Mouse (Mus musculus) hindbrain, embryonic 16.5 days (tissue): ENCODE measurements at regions not wholly inside any gene's neighbourhood (a gene's known extent, or its start where the extent isn't known, plus 50 kb on each side); places are given as distances from the start of the nearest gene placed in this dataset.

Experiments used
- ATAC-seq: fragments of 200-750 bp; cut with Nextera tagmentation; 2 replicates; pipeline ENCODE4 v1.8.0; 2017; ENCODE audit warnings: moderate TSS enrichment, moderate library complexity
- H3K27ac ChIP-seq: fragments of 300-500 bp; sonication (generic); 2 replicates; pipeline ENCODE4 v1.5.1; 2014; ENCODE audit warnings: low read depth, mild to moderate bottlenecking, control low read depth, low read length, moderate library complexity
- H3K27me3 ChIP-seq: fragments of 300-500 bp; sonication (generic); replicated peaks from 2 replicates; pipeline ENCODE4 v1.6.1; 2014; ENCODE audit warnings: low read length; ENCODE audit not compliant: control insufficient read depth, insufficient read depth
- H3K36me3 ChIP-seq: fragments of 300-500 bp; sonication (generic); 2 replicates; pipeline ENCODE4 v1.6.1; 2014; ENCODE audit warnings: mild to moderate bottlenecking, low read length, moderate library complexity, mixed read lengths; ENCODE audit not compliant: control insufficient read depth, insufficient read depth
- H3K4me1 ChIP-seq: fragments of 300-500 bp; sonication (generic); 2 replicates; pipeline ENCODE4 v1.6.1; 2014; ENCODE audit warnings: low read depth, low read length; ENCODE audit not compliant: control insufficient read depth, insufficient read depth
- H3K4me2 ChIP-seq: fragments of 300-500 bp; sonication (generic); 2 replicates; pipeline ENCODE4 v1.6.1; 2014; ENCODE audit warnings: mild to moderate bottlenecking, low read length, control low read depth, moderate library complexity
- H3K4me3 ChIP-seq: fragments of 300-500 bp; sonication (generic); 2 replicates; pipeline ENCODE4 v1.5.1; 2014; ENCODE audit warnings: mild to moderate bottlenecking, low read length, control low read depth, moderate library complexity
- H3K9ac ChIP-seq: fragments of 300-500 bp; sonication (generic); 2 replicates; pipeline ENCODE4 v1.6.1; 2014; ENCODE audit warnings: low read depth, mild to moderate bottlenecking, control low read depth, low read length, moderate library complexity
- H3K9me3 ChIP-seq: fragments of 300-500 bp; sonication (generic); 2 replicates; pipeline ENCODE4 v1.6.1; 2014; ENCODE audit warnings: mild to moderate bottlenecking, low read length, moderate library complexity; ENCODE audit not compliant: control insufficient read depth
- WGBS: fragments of 180-500 bp; shearing (Covaris S2); extraction: QIAGEN DNeasy Blood & Tissue Kit; methylation state at CpG from one replicate; pipeline ENCODE4 v1.1.7; 2014; 5-methylcytosine and 5-hydroxymethylcytosine counted together

DNA sequence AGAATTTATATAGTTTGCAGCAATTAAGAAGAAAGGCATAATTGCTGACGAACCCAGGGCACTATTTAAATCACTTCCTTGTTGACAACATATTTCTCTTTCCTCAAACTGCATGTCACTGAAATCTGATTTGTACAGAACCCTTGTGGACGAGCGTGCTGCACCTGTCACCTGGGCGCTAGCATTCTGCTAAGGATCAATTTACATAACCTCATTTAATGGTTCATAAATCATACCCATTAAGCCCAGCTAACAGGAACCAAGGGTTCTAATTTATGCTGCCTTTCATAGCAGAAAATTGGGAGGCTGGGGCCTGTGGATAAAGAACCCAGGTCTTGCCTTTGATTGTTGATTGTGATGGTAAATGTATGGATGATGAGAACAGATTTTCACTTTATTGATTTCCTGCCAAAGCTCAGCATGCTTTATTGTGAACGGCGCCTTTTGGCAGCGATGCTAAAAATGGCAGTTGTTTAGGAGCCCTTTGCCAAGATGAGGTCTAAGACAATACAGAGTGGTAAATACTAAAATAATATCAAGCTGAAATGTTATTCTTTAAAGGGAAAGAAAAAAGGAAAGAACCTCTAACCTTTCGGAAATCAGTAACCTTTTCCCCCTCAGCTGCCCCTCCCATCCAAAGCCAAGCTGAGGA is 95.4 kb downstream of the Nkx2-1 start:
- Histone ChIP-seq H3K36me3 (no peaks in the 10 kb centered on the region), H3K27ac (no peak overlapping the region), H3K9ac (no peak overlapping the region), H3K9me3 (no peaks in the 10 kb centered on the region), H3K4me2 (no peak overlapping the region), H3K27me3 (peaks cover 23% of the 10 kb centered on the region), H3K4me1 (no peaks in the 10 kb centered on the region), H3K4me3 (no peak overlapping the region)
- peak; percentile 37; the same call in 1 of the 2 replicates for ATAC-seq
- 35% methylated on average over 8 of the region's 8 CpGs for whole genome bisulfite sequencing

DNA sequence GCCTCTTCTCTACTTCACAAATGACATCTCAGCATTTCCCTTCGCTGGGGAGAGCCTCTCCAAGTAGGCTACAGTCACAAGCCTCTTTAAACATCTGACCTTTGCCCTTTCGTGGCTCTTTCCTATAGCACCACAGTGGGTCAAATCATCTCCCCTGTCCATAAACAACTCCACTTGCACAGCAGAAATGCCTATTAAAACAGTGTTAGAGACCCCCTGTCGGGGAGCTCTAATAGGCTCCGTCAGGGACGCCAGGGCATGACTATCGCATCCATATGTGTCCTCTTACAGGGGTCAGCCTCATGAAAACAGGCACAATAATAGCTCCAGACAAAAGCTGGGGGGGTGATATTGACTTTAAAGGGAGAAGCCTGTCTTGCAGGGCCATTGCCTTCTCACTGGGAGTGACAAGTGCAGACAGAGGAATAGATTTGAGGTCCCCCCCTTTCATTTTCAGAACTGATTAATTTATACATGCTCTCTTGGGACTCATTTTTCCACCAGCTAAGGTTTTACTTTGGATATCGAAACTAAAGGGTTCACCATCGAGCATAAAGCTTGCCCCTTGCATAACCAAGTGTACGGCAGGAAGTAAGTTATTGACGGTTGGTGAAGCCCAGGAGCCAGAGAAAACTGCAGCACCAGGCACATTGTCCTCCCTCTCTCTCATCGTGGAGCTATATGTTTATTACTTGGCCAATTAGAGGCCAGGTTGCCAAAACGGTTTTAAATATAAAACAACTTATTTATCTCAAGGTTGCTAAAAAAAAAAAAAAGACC is 94.6 kb upstream of the Mbip start:
- H3K9ac ChIP-seq, result no peak overlapping the region
- no peak overlapping the region for H3K4me3 ChIP-seq
- H3K4me1 ChIP-seq, result no peaks in the 10 kb centered on the region
- H3K4me2 ChIP-seq, result no peak overlapping the region
- H3K27me3 ChIP-seq, result peaks cover 15% of the 10 kb centered on the region
- no peak for ATAC-seq
- no peaks in the 10 kb centered on the region for H3K9me3 ChIP-seq
- 30% methylated on average over 12 of the region's 12 CpGs for WGBS
- no peak overlapping the region for H3K27ac ChIP-seq
- no peaks in the 10 kb centered on the region for H3K36me3 ChIP-seq

DNA sequence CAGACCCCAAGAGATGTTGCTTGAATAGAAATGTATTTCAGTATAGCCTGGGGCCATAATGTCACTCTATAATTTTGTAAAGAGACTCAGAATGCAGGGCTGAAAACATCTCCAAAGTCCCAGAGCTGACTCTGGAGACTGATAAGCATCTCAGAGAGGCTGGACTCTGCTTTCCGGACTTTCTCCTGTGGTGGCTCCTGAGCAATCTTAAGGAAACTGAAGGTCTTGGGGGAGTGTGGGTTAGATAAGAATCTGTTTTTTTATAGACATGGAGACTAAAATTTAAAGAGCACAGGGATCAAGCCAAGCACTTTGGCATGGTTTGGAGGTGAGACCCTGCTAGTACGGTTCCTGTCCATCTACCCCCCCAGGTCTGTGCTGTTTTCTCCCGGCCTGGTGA is 92.7 kb upstream of the Mbip start:
- Histone ChIP-seq H3K9me3 (no peaks in the 10 kb centered on the region), H3K27ac (no peak overlapping the region), H3K9ac (no peak overlapping the region), H3K36me3 (no peaks in the 10 kb centered on the region), H3K4me1 (no peaks in the 10 kb centered on the region), H3K4me2 (no peak overlapping the region), H3K27me3 (peaks cover 11% of the 10 kb centered on the region), H3K4me3 (no peak overlapping the region)
- ATAC-seq, result no peak
- WGBS, result 86% methylated on average over 3 of the region's 3 CpGs

DNA sequence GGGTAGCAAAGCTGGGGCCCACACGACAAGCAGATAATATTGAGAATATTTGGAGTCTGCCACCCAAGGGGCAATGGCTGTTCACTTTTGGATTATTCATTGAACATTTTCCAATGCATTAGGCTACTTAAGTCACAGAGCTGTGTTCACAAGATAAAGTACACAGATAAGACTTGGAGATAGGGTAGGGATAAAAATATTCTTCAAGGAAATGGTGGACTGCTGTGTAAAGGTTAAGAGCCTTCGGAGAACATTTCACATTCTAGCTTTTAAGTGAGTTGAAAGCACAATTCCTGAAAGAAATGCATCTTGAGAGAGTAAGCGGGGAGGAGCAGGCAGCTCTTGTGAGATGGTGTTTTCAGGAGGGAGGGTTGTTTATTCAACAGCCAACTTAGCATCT is 92.3 kb upstream of the Mbip start:
- Histone ChIP-seq H3K9ac (no peak overlapping the region), H3K27ac (no peak overlapping the region), H3K4me2 (no peak overlapping the region), H3K27me3 (peaks cover 11% of the 10 kb centered on the region), H3K4me1 (no peaks in the 10 kb centered on the region), H3K9me3 (no peaks in the 10 kb centered on the region), H3K4me3 (no peak overlapping the region), H3K36me3 (no peaks in the 10 kb centered on the region)
- 92% methylated on average over 3 of the region's 3 CpGs for WGBS
- no peak for ATAC-seq

DNA sequence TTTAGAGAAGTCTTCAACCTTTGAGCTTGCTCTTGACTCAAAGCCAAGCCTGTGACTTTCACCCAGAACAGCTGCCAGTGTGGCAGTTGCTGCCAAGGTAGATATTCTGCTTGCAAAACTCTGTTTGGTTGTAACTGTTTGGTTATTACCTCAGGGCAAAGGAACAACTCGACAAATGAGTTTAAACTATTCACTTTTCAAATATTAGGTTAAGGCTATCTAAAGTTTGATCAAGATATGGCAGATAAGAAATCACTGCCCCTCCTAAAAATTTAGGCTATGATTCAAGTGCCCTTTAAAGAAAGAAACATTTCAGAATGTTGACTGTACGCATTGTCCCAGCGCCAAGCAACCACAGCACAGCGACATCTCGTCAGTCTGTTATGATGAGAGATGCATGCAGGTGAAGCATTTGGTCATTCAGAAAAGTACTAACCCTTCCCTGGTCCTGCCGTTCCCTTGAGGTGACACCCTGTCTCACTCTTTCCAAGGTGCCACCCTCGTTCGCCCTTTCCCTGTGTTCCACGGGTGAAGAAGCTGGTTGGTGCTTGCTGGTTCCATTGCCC is 81.1 kb upstream of the Mbip start:
- H3K4me2 ChIP-seq, result no peak overlapping the region
- H3K4me1 ChIP-seq, result no peaks in the 10 kb centered on the region
- no peak overlapping the region for H3K9ac ChIP-seq
- H3K27ac ChIP-seq, result no peak overlapping the region
- H3K9me3 ChIP-seq, result no peaks in the 10 kb centered on the region
- no peaks in the 10 kb centered on the region for H3K36me3 ChIP-seq
- no peak for ATAC-seq
- 91% methylated on average over 9 of the region's 9 CpGs for WGBS
- no peaks in the 10 kb centered on the region for H3K27me3 ChIP-seq
- no peak overlapping the region for H3K4me3 ChIP-seq

GRCm38 (mm10) chr12:56416106-56416505 is 70.4 kb upstream of the Mbip start:
- Histone ChIP-seq H3K4me3 (no peak overlapping the region), H3K36me3 (no peaks in the 10 kb centered on the region), H3K27me3 (no peaks in the 10 kb centered on the region), H3K9me3 (no peaks in the 10 kb centered on the region), H3K4me2 (no peak overlapping the region), H3K9ac (no peak overlapping the region), H3K27ac (no peak overlapping the region), H3K4me1 (no peaks in the 10 kb centered on the region)
- 85% methylated on average over 7 of the region's 7 CpGs for WGBS
- no peak for ATAC-seq

DNA sequence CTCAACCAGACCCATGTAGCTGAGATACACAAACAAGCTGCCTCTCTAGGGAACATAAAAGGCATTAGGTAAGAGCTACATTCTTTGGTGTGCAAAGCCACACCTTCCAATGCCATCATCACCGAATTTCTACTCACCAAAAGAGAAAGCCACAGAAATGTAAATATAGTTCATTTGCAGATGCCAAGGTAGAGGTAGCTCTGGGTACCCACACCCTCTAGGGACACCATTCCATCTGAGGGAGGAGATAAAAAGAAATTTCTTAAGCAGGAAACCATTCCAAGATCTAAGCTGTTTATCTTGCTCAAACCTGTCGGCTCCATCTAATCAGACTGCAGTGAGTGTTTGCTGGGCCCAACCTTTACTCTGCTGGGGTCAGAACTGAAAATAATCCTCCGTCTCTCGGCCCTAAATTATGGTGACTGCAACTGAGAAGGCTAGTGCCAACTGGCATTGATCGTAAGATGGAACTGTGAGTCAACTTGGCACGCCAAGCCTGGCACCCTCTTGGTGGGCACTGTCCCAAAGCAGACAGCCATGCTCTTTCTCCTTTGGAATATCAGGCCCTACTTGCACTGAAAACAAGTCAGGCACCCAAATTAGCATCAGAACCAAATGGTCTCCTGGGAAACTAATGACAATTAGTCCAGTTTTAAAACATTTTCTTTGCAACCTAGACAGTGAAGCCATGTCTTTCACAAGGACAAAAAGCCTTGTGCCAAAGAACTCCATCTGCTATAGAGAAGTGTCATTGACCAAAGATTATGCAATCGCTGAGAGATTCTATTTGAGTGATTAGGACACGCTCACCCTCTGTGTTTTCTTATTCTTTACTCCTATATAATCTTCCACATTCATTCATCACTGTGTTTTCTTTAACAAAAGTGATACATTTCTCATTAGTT is 69.4 kb upstream of the Mbip start:
- no peaks in the 10 kb centered on the region for H3K9me3 ChIP-seq
- no peak overlapping the region for H3K9ac ChIP-seq
- no peaks in the 10 kb centered on the region for H3K36me3 ChIP-seq
- H3K4me1 ChIP-seq, result no peaks in the 10 kb centered on the region
- no peaks in the 10 kb centered on the region for H3K27me3 ChIP-seq
- no peak overlapping the region for H3K4me2 ChIP-seq
- H3K27ac ChIP-seq, result no peak overlapping the region
- 55% methylated on average over 8 of the region's 8 CpGs for WGBS
- H3K4me3 ChIP-seq, result no peak overlapping the region
- ATAC-seq, result peak; percentile 95

DNA sequence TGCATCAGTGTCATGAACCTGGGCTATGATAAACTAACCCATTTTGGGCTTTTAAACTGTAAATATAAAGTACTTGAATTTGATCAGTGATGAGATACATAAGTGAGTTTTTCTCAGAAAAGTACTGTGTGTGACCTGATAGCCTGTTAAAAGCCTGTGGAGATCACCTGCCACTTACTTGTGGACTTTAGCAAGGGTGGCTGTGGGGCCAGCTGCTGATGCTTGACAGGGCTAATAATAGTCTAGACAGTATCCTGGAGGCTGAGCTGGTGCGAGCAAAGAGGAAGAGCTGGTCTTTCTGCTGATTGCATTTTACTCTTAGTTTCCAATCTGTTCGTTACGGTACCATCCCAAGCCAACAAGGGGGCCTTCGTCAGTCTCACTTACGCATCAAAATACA is 60.0 kb upstream of the Mbip start:
- no peaks in the 10 kb centered on the region for H3K9me3 ChIP-seq
- no peak for ATAC-seq
- no peak overlapping the region for H3K9ac ChIP-seq
- no peaks in the 10 kb centered on the region for H3K4me1 ChIP-seq
- WGBS, result 86% methylated on average over 5 of the region's 5 CpGs
- no peak overlapping the region for H3K27ac ChIP-seq
- no peaks in the 10 kb centered on the region for H3K27me3 ChIP-seq
- no peak overlapping the region for H3K4me2 ChIP-seq
- no peak overlapping the region for H3K4me3 ChIP-seq
- H3K36me3 ChIP-seq, result no peaks in the 10 kb centered on the region

- Histone ChIP-seq H3K9ac (no peak overlapping the region), H3K36me3 (no peaks in the 10 kb centered on the region), H3K4me2 (no peak overlapping the region), H3K9me3 (no peaks in the 10 kb centered on the region), H3K4me3 (no peak overlapping the region), H3K27me3 (no peaks in the 10 kb centered on the region; the same call in 1 of the 2 replicates), H3K27ac (no peak overlapping the region), H3K4me1 (no peaks in the 10 kb centered on the region)
- WGBS, result 47% methylated on average over 4 of the region's 4 CpGs
- ATAC-seq, result no peak
Measured at GRCm38 (mm10) chr12:56404833-56405232, 59.1 kb upstream of the Mbip start.
